Mouse (Mus musculus) Patski (cell line): Measurements from ENCODE around the gene Tsc22d1. TPM values are rescaled to one million over a fixed set of nuclear protein-coding genes. Genes with fewer than 3 reads are reported as not detected.
A peak's percentile ranks its signal among the peaks of the same experiment; 100 is the strongest.

Experiments used
- ATAC-seq: fragments of 100-300 bp; one replicate; pipeline ENCODE4 v1.8.0; 2021
- CTCF ChIA-PET: fragments of 350-600 bp; sonication (Branson Sonifier 250); formaldehyde crosslinking; loops from one replicate; lab custom pipeline; 2022; ENCODE audit warnings: inconsistent platforms; lab: Charles Lee
- POLR2A ChIA-PET: fragments of 350-600 bp; sonication (Branson Sonifier 250); formaldehyde crosslinking; loops from one replicate; lab custom pipeline; 2022; ENCODE audit warnings: antibody characterized with exemption, inconsistent platforms; lab: Charles Lee
- DNase-seq: peaks from one replicate; pipeline ENCODE4 v3.0.0-alpha.2; 2011; ENCODE audit warnings: low read depth, low spot score
- H3K27me3 ChIP-seq: fragments of 371-371 bp; one replicate; pipeline ENCODE4 v1.5.1; 2021
- CTCF ChIP-seq: fragments of 100-300 bp; IDR thresholded peaks from one replicate; pipeline ENCODE4 v1.5.1; 2021
- in situ Hi-C: fragments of 300-500 bp; cut with MboI; formaldehyde crosslinking; loops from 3 replicates; pipeline ENCODE4 v1.11.1; 2018; ENCODE audit warnings: low pct_unique_long_range_greater_than_20kb, mixed read lengths
- polyA plus RNA-seq: library from polyadenylated mRNA; unstranded; gene quantifications from one replicate; pipeline ENCODE4 v1.2.3, GENCODE M21; 2021

Gene Tsc22d1
- polyA plus RNA-seq, 1 experiment from 2014 or later, result 4,339 TPM

- POLR2A ChIA-PET, result interaction anchor here (0.6 to 6.8 kb wide), 32 partner anchors 12 to 504 kb away, joined by 3 to 146 read pairs (median 11); partner anchors contain the start of gene Serp2
- CTCF ChIA-PET, result interaction anchor here (1.2 to 2.2 kb wide), 4 partner anchors 12 to 369 kb away, joined by 3 to 9 read pairs (median 4); no protein-coding TSS in a partner anchor
- DNase-seq (no peak), ATAC-seq (no peak)
- no peak for TF ChIP-seq CTCF
- no peaks in the 10 kb centered on the region for H3K27me3 ChIP-seq
- in situ Hi-C loops, result loop anchor here (5.0 kb wide), 3 partner anchors 206 to 371 kb away; no protein-coding TSS in a partner anchor
Observed at GRCm38 (mm10) chr14:76506425-76507205, 91.9 kb downstream of the Tsc22d1 start.

- ChIA-PET CTCF (interaction anchor here (0.9 to 2.2 kb wide), 3 partner anchors 10 to 196 kb away, joined by 3 to 9 read pairs (median 3); no protein-coding TSS in a partner anchor), POLR2A (interaction anchor here (1.0 to 6.8 kb wide), 27 partner anchors 11 to 503 kb away, joined by 3 to 146 read pairs (median 24); partner anchors contain the start of gene Serp2)
- no peaks in the 10 kb centered on the region for H3K27me3 ChIP-seq
- in situ Hi-C loops, result loop anchor here (5.0 kb wide), 3 partner anchors 205 to 370 kb away; no protein-coding TSS in a partner anchor
- ATAC-seq (no peak), DNase-seq (no peak)
- no peak for TF ChIP-seq CTCF
Observed at GRCm38 (mm10) chr14:76507357-76507756, 92.6 kb downstream of the Tsc22d1 start.

GRCm38 (mm10) chr14:76507804-76508500 lies 93.2 kb downstream of the Tsc22d1 start:
- no peak for TF ChIP-seq CTCF
- ChIA-PET POLR2A (interaction anchor here (0.7 to 6.8 kb wide), 28 partner anchors 11 to 503 kb away, joined by 3 to 146 read pairs (median 6); partner anchors contain the start of gene Serp2), CTCF (interaction anchor here (0.9 to 2.2 kb wide), 4 partner anchors 9 to 274 kb away, joined by 3 to 9 read pairs (median 5); no protein-coding TSS in a partner anchor)
- ATAC-seq (no peak), DNase-seq (no peak)
- no peaks in the 10 kb centered on the region for H3K27me3 ChIP-seq
- in situ Hi-C loops, result loop anchor here (5.0 kb wide), 3 partner anchors 204 to 369 kb away; no protein-coding TSS in a partner anchor

GRCm38 (mm10) chr14:76508701-76509100 lies 93.9 kb downstream of the Tsc22d1 start:
- ChIA-PET POLR2A (interaction anchor here (0.7 to 6.8 kb wide), 21 partner anchors 10 to 502 kb away, joined by 3 to 146 read pairs (median 25); partner anchors contain the start of gene Serp2), CTCF (interaction anchor here (0.8 to 2.2 kb wide), 4 partner anchors 11 to 499 kb away, joined by 3 to 9 read pairs (median 5); no protein-coding TSS in a partner anchor)
- H3K27me3 ChIP-seq, result no peaks in the 10 kb centered on the region
- in situ Hi-C loops, result loop anchor here (5.0 kb wide), 3 partner anchors 204 to 369 kb away; no protein-coding TSS in a partner anchor
- ATAC-seq (peak; percentile 19), DNase-seq (no peak)
- no peak for TF ChIP-seq CTCF

GRCm38 (mm10) chr14:76511971-76512370 lies 97.2 kb downstream of the Tsc22d1 start:
- no peak for ATAC-seq
- no peak for DNase-seq
- no peak for TF ChIP-seq CTCF
- in situ Hi-C loops, result loop anchor here (5.0 kb wide), 2 partner anchors 105 to 495 kb away; no protein-coding TSS in a partner anchor
- CTCF ChIA-PET, result interaction anchor here (1.3 kb wide), 1 partner anchor 10 kb away, joined by 3 read pairs; no protein-coding TSS in a partner anchor
- POLR2A ChIA-PET, result interaction anchor here (0.8 to 1.2 kb wide), 3 partner anchors 8 to 190 kb away, joined by 3 to 6 read pairs (median 3); no protein-coding TSS in a partner anchor
- no peaks in the 10 kb centered on the region for H3K27me3 ChIP-seq

GRCm38 (mm10) chr14:76513395-76514049 lies 98.8 kb downstream of the Tsc22d1 start:
- no peak for ATAC-seq
- no peak for TF ChIP-seq CTCF
- POLR2A ChIA-PET, result interaction anchor here (0.7 to 1.8 kb wide), 4 partner anchors 9 to 189 kb away, joined by 3 to 7 read pairs (median 4); no protein-coding TSS in a partner anchor
- H3K27me3 ChIP-seq, result no peaks in the 10 kb centered on the region
- in situ Hi-C loops, result loop anchor here (5.0 kb wide), 2 partner anchors 104 to 494 kb away; no protein-coding TSS in a partner anchor
- CTCF ChIA-PET, result interaction anchor here (0.8 to 1.2 kb wide), 4 partner anchors 8 to 209 kb away, joined by 3 to 4 read pairs (median 4); no protein-coding TSS in a partner anchor
- no peak for DNase-seq

GRCm38 (mm10) chr14:76514050-76514585 lies 99.4 kb downstream of the Tsc22d1 start:
- ATAC-seq (no peak), DNase-seq (no peak)
- no peak for TF ChIP-seq CTCF
- H3K27me3 ChIP-seq, result no peaks in the 10 kb centered on the region
- in situ Hi-C loops, result loop anchor here (5.0 kb wide), 2 partner anchors 103 to 493 kb away; no protein-coding TSS in a partner anchor
- ChIA-PET POLR2A (interaction anchor here (0.7 to 1.8 kb wide), 2 partner anchors 44 to 104 kb away, joined by 5 to 7 read pairs; no protein-coding TSS in a partner anchor), CTCF (no interaction called here)

- no peaks in the 10 kb centered on the region for H3K27me3 ChIP-seq
- ChIA-PET CTCF (no interaction called here), POLR2A (interaction anchor here (1.2 to 8.0 kb wide), 2 partner anchors 9 to 190 kb away, joined by 4 to 107 read pairs; no protein-coding TSS in a partner anchor)
- no peak for ATAC-seq
- TF ChIP-seq CTCF, result no peak
- in situ Hi-C loops, result no loop called here
- no peak for DNase-seq
Observed at GRCm38 (mm10) chr14:76515620-76516019, 100.9 kb downstream of the Tsc22d1 start.
